Mouse (Mus musculus) gonadal fat pad, adult 2 months (tissue): Measurements from ENCODE around the gene D8Ertd738e. TPM values are rescaled to one million over a fixed set of nuclear protein-coding genes. Genes with fewer than 3 reads are reported as not detected.
A peak's percentile ranks its signal among the peaks of the same experiment; 100 is the strongest.
"Not testable (repeated sequence)": the region's sequence is repeated elsewhere in the genome, so short reads cannot be mapped to it uniquely, and the experiment has no call there.

Experiments
- DNase-seq: peaks from one replicate; pipeline ENCODE4 v3.0.0-alpha.2; 2012; ENCODE audit warnings: low read depth
- polyA plus RNA-seq: library from polyadenylated mRNA; depleted of rRNA; stranded (reverse); fragments of >200 nt; gene quantifications from 2 replicates; pipeline ENCODE4 v1.2.3, GENCODE M21; 2012; rRNA removed

D8Ertd738e gene
- 134 and 141 TPM in 2 replicates for polyA plus RNA-seq

- no peak for DNase-seq
These were observed at the start of gene D8Ertd738e for GRCm38 (mm10) chr8:84249257-84250170. Gene D8Ertd738e, minus strand, starts transcription at chr8:84249719.

GRCm38 (mm10) chr8:84297029-84297785 is 47.7 kb upstream of the D8Ertd738e start:
- DNase-seq: no peak

- DNase-seq: no peak
These were observed 42.2 kb upstream of the D8Ertd738e start for GRCm38 (mm10) chr8:84291688-84292087.

- DNase-seq: no peak
These were observed 41.6 kb upstream of the D8Ertd738e start for GRCm38 (mm10) chr8:84291086-84291485.

- no peak for DNase-seq
These were observed 39.4 kb upstream of the D8Ertd738e start for GRCm38 (mm10) chr8:84288892-84289291.

GRCm38 (mm10) chr8:84285665-84286064 is 36.1 kb upstream of the D8Ertd738e start:
- DNase-seq: not testable (repeated sequence)

- no peak for DNase-seq
These were observed 35.1 kb upstream of the D8Ertd738e start for GRCm38 (mm10) chr8:84284608-84285063.

- no peak for DNase-seq
These were observed 31.3 kb upstream of the D8Ertd738e start for GRCm38 (mm10) chr8:84280777-84281176.

GRCm38 (mm10) chr8:84276447-84276846 is 26.9 kb upstream of the D8Ertd738e start:
- DNase-seq: no peak

- no peak for DNase-seq
These were observed 24.4 kb upstream of the D8Ertd738e start for GRCm38 (mm10) chr8:84273968-84274367.

- no peak for DNase-seq
These were observed 22.8 kb upstream of the D8Ertd738e start for GRCm38 (mm10) chr8:84272302-84272701.

- peak; percentile 96 for DNase-seq
These were observed 20.6 kb upstream of the D8Ertd738e start, which contains the start of gene Ccdc130 for GRCm38 (mm10) chr8:84269950-84270773. Gene Ccdc130, minus strand, starts transcription at chr8:84270380.

- DNase-seq: no peak
These were observed 11.6 kb upstream of the D8Ertd738e start for GRCm38 (mm10) chr8:84261098-84261497.

GRCm38 (mm10) chr8:84256822-84257610 is 7.5 kb upstream of the D8Ertd738e start, which contains the start of gene Mri1:
Gene Mri1, minus strand, starts transcription at chr8:84257326.
- DNase-seq: no peak

- DNase-seq: no peak
These were observed 6.9 kb upstream of the D8Ertd738e start for GRCm38 (mm10) chr8:84256458-84256821.

GRCm38 (mm10) chr8:84255858-84256257 is 6.3 kb upstream of the D8Ertd738e start:
- DNase-seq: no peak

GRCm38 (mm10) chr8:84241821-84242220 is 7.7 kb downstream of the D8Ertd738e start:
- no peak for DNase-seq

GRCm38 (mm10) chr8:84241167-84241566 is 8.4 kb downstream of the D8Ertd738e start:
- DNase-seq: no peak

GRCm38 (mm10) chr8:84237542-84238229 is 11.8 kb downstream of the D8Ertd738e start:
- no peak for DNase-seq

- DNase-seq: peak; percentile 98
These were observed 12.5 kb downstream of the D8Ertd738e start, which contains the start of gene Zswim4 for GRCm38 (mm10) chr8:84236998-84237473. Gene Zswim4, minus strand, starts transcription at chr8:84237055.
